Mouse (Mus musculus) embryonic facial prominence, embryonic 14.5 days (tissue): ENCODE measurements at regions not wholly inside any gene's neighbourhood (a gene's known extent, or its start where the extent isn't known, plus 50 kb on each side); places are given as distances from the start of the nearest gene placed in this dataset.

Experiments
- ATAC-seq: fragments of 200-750 bp; cut with Nextera tagmentation; 2 replicates; pipeline ENCODE4 v1.8.0; 2017; ENCODE audit warnings: low read depth, moderate number of reproducible peaks, moderate TSS enrichment
- DNase-seq: peaks from one replicate; pipeline ENCODE4 v3.0.0-alpha.2; 2015; ENCODE audit warnings: low spot score
- H3K27ac ChIP-seq: fragments of 300-500 bp; sonication (generic); replicated peaks from 2 replicates; pipeline ENCODE4 v1.5.1; 2014; ENCODE audit warnings: low read depth, mild to moderate bottlenecking, low read length, moderate library complexity
- H3K27me3 ChIP-seq: fragments of 300-500 bp; sonication (generic); replicated peaks from 2 replicates; pipeline ENCODE4 v1.6.1; 2014; ENCODE audit warnings: low read length; ENCODE audit not compliant: control insufficient read depth, insufficient read depth
- H3K36me3 ChIP-seq: fragments of 300-500 bp; sonication (generic); 2 replicates; pipeline ENCODE4 v1.6.1; 2014; ENCODE audit warnings: low read length, mixed read lengths; ENCODE audit not compliant: control insufficient read depth, insufficient read depth
- H3K4me1 ChIP-seq: fragments of 300-500 bp; sonication (generic); 2 replicates; pipeline ENCODE4 v1.6.1; 2014; ENCODE audit warnings: antibody characterized with exemption, low read length; ENCODE audit not compliant: control insufficient read depth, insufficient read depth
- H3K4me2 ChIP-seq: fragments of 300-500 bp; sonication (generic); 2 replicates; pipeline ENCODE4 v1.6.1; 2014; ENCODE audit warnings: low read depth, mild to moderate bottlenecking, low read length, moderate library complexity, mixed read lengths
- H3K4me3 ChIP-seq: fragments of 300-500 bp; sonication (generic); 2 replicates; pipeline ENCODE4 v1.5.1; 2014; ENCODE audit warnings: low read depth, mild to moderate bottlenecking, low read length
- H3K9ac ChIP-seq: fragments of 300-500 bp; sonication (generic); 2 replicates; pipeline ENCODE4 v1.6.1; 2014; ENCODE audit warnings: low read depth, mild to moderate bottlenecking, low read length, moderate library complexity, mixed read lengths
- H3K9me3 ChIP-seq: fragments of 300-500 bp; sonication (generic); 2 replicates; pipeline ENCODE4 v1.6.1; 2016; ENCODE audit warnings: low read length; ENCODE audit not compliant: control insufficient read depth
- WGBS: fragments of 180-500 bp; shearing (Covaris S2); extraction: QIAGEN DNeasy Blood & Tissue Kit; methylation state at CpG from one replicate; pipeline ENCODE4 v1.1.7; 2014; 5-methylcytosine and 5-hydroxymethylcytosine counted together

DNA sequence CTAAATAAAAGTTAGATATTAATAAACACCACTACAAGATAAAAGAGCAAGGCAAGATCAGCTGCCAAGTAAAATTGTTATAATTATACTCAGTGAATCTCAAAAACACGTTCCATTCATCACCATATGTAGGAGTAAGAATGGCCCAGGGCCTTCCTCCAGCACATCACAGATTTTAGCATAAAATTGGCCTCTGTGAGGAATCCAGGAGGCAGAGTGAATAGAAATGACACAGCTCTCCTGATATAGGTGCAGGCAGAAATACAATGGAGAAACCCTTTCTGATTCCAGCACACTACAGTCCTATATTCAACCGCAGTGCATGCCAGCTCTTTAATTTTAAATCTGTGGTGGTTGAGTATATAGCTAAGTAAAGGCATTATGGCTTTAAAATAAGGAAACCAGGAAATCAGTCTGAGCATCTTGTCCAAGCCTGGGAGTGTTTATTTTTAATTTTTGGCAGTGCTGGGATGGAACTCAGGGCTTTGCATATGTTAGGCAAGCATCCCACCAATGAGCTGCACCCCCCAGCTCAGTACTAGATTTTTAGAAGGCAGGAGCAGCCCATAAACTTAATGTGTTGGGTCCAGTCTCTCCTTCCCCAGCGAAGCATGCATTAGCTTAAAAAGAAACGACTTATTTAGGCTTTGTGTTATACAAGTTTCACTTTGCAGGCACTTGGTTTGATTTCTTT, 158.3 kb upstream of the Ptprz1 start:
- H3K4me1 ChIP-seq: no peaks in the 10 kb centered on the region
- no peak for ATAC-seq
- H3K4me2 ChIP-seq: no peak overlapping the region
- no peak overlapping the region for H3K9ac ChIP-seq
- no peaks in the 10 kb centered on the region for H3K27me3 ChIP-seq
- 78% methylated on average over 4 of the region's 4 CpGs for WGBS
- H3K27ac ChIP-seq: no peak overlapping the region
- H3K4me3 ChIP-seq: no peak overlapping the region
- DNase-seq: no peak
- H3K9me3 ChIP-seq: no peaks in the 10 kb centered on the region
- no peaks in the 10 kb centered on the region for H3K36me3 ChIP-seq

DNA sequence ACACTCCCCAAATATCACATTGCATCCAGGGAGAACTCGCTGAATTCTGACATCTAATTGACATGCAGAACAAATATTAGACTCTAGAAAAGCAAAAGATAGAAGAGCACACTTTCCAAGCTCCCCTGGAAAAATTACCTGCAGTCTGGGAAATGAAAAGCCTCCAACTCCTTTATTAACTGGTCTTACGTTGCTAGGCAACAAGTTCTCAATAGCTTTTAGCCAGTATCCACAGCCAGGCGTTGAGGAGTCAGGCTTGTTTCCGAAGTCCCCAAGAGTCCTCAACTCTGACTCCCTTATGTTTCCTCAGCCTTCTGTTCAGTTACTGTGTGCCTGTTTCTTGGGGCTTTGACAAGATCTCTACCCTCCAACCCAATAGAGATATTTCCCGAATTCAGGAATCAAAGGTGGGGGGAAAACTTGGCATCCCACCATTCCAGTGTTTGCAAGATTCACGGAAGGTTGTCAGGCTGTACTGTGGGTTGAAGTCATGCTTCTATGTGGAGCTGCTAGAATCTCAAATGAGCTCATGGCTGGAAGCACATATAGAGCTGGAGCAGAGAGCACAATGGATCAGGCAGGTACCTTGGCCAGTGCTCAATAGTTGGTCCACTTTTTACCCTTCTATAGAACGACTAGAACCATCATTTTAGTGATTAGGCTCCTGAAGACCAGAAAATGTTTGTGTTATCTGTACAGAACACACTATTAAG, 159.0 kb upstream of the Ptprz1 start:
- 65% methylated on average over 7 of the region's 7 CpGs for WGBS
- Histone ChIP-seq H3K27me3 (no peaks in the 10 kb centered on the region), H3K27ac (no peak overlapping the region), H3K36me3 (no peaks in the 10 kb centered on the region), H3K4me1 (no peaks in the 10 kb centered on the region), H3K4me2 (no peak overlapping the region), H3K9ac (no peak overlapping the region), H3K4me3 (no peak overlapping the region), H3K9me3 (no peaks in the 10 kb centered on the region)
- ATAC-seq: no peak
- DNase-seq: peak; percentile 12

GRCm38 (mm10) chr6:22698187-22698586, 177.1 kb upstream of the Ptprz1 start:
- Histone ChIP-seq H3K9me3 (no peaks in the 10 kb centered on the region), H3K27ac (no peak overlapping the region), H3K9ac (no peak overlapping the region), H3K4me2 (no peak overlapping the region), H3K4me3 (no peak overlapping the region), H3K27me3 (no peaks in the 10 kb centered on the region), H3K36me3 (no peaks in the 10 kb centered on the region), H3K4me1 (no peaks in the 10 kb centered on the region)
- ATAC-seq: peak; percentile 26; the same call in 1 of the 2 replicates
- DNase-seq: peak; percentile 63

DNA sequence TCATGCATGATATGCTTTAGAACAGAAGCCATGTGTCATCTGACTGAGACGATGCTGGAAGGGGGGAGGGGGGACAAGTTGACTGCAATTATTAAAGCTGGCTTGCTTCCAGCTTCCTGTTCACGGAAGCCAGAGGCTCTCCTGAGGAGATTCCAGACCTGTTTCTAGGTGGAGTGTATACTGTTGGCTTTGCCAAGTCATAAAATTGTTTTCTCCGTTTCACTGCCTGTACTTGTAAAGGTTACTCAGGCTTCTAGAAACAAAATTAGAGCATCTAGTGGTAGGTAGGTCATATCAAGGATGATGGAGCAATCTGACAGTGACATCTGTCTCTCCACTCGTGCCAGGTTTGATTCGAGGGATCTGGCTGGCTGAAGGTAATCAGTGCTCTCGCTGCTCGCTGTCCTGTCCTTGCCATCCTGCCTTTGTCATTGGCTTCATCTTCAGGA, 186.6 kb upstream of the Ptprz1 start:
- ATAC-seq (peak; percentile 75; the same call in 1 of the 2 replicates), DNase-seq (peak; percentile 77)
- Histone ChIP-seq H3K36me3 (no peaks in the 10 kb centered on the region), H3K4me1 (peaks cover 5% of the 10 kb centered on the region; the same call in 1 of the 2 replicates), H3K9ac (no peak overlapping the region), H3K27me3 (no peaks in the 10 kb centered on the region), H3K27ac (no peak overlapping the region), H3K4me3 (no peak overlapping the region), H3K4me2 (no peak overlapping the region), H3K9me3 (0 out of 2 replicates have a peak, but pooled peaks cover 4% of the 10 kb centered on the region)
- WGBS: 49% methylated on average over 7 of the region's 7 CpGs

DNA sequence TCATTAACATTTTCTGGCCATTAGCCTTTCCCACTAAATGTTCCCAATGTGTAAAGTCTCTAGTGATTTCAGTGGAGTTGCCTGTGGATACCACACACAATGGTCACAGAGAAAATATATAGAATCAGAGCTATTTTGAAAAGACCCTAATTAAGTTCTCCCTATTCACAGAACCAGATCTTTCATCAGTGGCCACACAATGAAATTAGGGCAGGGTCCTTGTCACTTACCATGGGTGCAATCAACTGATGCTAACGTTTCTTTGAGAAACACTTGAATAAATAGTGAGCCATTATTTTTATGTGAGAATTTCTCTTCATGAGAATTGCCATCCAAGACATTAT, 200.7 kb upstream of the Ptprz1 start:
- WGBS: 67% methylated on average over 1 of the region's 1 CpGs
- ATAC-seq: no peak
- no peaks in the 10 kb centered on the region for H3K4me1 ChIP-seq

DNA sequence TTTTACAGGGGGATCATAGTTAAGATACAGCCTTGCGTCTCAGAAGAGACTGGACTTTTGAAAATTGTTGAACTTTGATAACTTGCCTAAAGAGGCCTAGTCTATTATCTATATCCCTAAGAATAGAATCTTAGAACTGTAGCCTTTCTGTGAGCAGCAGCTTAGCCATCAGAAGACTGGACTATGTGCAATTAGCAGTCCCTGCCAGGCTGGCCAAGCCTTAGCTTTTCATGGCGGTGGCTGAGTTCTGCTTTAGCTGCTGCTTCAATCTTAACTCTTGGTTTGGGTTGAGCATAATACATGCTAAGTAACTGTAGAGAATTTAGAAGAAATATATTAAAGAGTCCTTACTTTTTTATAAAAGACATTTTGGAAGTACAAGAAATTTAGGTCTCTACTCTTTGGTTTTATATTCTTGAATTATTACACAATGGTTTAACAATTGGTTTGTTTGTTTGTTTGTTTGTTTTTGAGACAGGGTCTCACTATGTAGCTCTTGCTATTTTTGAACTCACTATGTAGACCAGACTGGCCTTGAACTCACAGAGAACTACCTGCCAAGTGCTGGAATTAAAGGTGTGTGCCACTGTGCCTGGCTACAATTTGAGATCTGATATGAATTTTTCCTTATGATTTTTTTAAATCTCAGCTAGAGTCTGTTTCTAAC, 201.2 kb upstream of the Ptprz1 start:
- Histone ChIP-seq H3K4me3 (no peak overlapping the region), H3K27me3 (no peaks in the 10 kb centered on the region), H3K9ac (no peak overlapping the region), H3K4me2 (no peak overlapping the region), H3K4me1 (no peaks in the 10 kb centered on the region), H3K36me3 (no peaks in the 10 kb centered on the region), H3K9me3 (no peaks in the 10 kb centered on the region), H3K27ac (no peak overlapping the region)
- ATAC-seq (no peak), DNase-seq (no peak)
- WGBS: 82% methylated on average over 2 of the region's 2 CpGs

More for the DNA sequence above, 200.7 kb upstream of the Ptprz1 start:
- H3K36me3 ChIP-seq: no peaks in the 10 kb centered on the region
- no peaks in the 10 kb centered on the region for H3K9me3 ChIP-seq
- DNase-seq: no peak
- H3K27me3 ChIP-seq: no peaks in the 10 kb centered on the region
- H3K4me2 ChIP-seq: no peak overlapping the region
- H3K4me3 ChIP-seq: no peak overlapping the region
- H3K9ac ChIP-seq: no peak overlapping the region
- H3K27ac ChIP-seq: no peak overlapping the region

GRCm38 (mm10) chr6:22671524-22671923, 203.8 kb upstream of the Ptprz1 start:
- Histone ChIP-seq H3K36me3 (no peaks in the 10 kb centered on the region), H3K4me3 (no peak overlapping the region), H3K4me2 (no peak overlapping the region), H3K9me3 (no peaks in the 10 kb centered on the region), H3K9ac (no peak overlapping the region), H3K27ac (no peak overlapping the region), H3K4me1 (no peaks in the 10 kb centered on the region), H3K27me3 (no peaks in the 10 kb centered on the region)
- DNase-seq: peak; percentile 14
- WGBS: 61% methylated on average over 1 of the region's 1 CpGs
- ATAC-seq: no peak

GRCm38 (mm10) chr6:22668190-22668975, 206.9 kb upstream of the Ptprz1 start:
- H3K27ac ChIP-seq: no peak overlapping the region
- H3K4me1 ChIP-seq: no peaks in the 10 kb centered on the region
- H3K27me3 ChIP-seq: no peaks in the 10 kb centered on the region
- DNase-seq (no peak), ATAC-seq (no peak)
- H3K4me3 ChIP-seq: no peak overlapping the region
- WGBS: 80% methylated on average over 7 of the region's 7 CpGs
- no peak overlapping the region for H3K9ac ChIP-seq
- H3K4me2 ChIP-seq: no peak overlapping the region
- no peaks in the 10 kb centered on the region for H3K9me3 ChIP-seq
- H3K36me3 ChIP-seq: no peaks in the 10 kb centered on the region
